Mouse (Mus musculus) layer of hippocampus, postnatal 36 days (tissue): Measurements from ENCODE around the gene D10Jhu81e. TPM values are rescaled to one million over a fixed set of nuclear protein-coding genes. Genes with fewer than 3 reads are reported as not detected.
"Not testable (repeated sequence)": the region's sequence is repeated elsewhere in the genome, so short reads cannot be mapped to it uniquely, and the experiment has no call there.

Experiments used
- DNase-seq, 2 experiments: peaks; one replicate each; pipeline ENCODE4 v3.0.0; 2022
- total RNA-seq, 2 experiments: library from RNA; stranded (reverse); gene quantifications; 2 replicates each; pipeline ENCODE4 v1.2.3; 2021

The D10Jhu81e gene
- 100 to 1,000 TPM; 120 to 129 TPM for total RNA-seq

DNA sequence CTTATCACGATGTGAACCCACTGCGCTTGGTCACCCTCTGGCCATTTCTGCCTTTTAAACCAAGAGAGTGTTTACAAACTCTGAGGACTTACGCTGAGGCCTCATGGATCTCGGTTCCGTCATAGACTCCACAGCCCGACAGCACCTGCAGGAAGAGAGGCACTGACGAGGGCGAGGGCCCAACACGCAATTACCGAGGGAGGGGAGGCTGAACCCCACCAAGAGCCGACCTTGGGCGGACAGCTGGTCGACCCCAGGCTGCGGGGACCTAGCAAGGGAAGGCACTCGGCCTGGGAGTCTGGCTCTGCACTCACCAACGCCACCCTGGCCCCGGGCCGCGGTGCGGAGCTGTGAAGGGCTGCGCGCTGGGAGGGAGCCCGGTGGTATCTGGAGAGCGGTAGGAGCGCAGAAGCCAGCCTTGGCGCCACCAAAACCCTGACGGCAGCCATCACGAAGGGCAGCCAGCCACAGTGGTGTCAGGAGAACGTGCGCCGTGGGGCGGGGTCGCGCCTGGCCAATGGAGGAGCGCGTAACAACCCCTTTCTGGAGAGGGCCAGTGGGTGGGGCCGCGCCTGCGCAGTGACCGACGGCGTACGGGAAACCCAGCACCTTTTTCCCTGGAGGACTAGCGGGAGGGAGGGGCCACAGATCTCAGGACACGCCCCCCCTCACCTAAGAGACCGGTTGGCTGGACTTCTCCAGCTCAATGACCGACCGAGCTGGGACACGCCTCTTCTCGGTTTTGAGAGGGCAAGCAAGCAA is at the start of gene D10Jhu81e:
Gene D10Jhu81e (minus strand): TSS at position 502 of the 762 bp plus-strand sequence.
- peak; percentile 99 to 100 for DNase-seq

DNA sequence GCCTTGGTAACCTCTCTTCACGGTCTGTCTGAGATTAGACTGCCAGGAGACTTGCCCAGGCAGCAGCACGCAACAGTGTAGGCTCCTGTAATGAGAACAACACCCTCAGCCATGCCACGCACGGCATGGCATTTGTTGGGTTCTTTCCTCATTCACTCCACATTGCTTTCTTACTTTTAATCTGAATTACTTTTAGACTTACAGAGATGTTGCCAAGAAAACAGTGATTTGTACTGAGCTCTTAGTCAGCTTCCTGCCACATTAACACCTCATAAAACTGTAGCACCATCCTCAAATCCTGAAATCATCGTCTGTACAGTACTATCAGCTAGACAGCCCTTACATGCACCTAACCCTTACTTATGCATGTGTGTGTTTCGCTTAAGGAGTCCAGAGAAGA is 49.0 kb upstream of the D10Jhu81e start:
- no peak for DNase-seq

DNA sequence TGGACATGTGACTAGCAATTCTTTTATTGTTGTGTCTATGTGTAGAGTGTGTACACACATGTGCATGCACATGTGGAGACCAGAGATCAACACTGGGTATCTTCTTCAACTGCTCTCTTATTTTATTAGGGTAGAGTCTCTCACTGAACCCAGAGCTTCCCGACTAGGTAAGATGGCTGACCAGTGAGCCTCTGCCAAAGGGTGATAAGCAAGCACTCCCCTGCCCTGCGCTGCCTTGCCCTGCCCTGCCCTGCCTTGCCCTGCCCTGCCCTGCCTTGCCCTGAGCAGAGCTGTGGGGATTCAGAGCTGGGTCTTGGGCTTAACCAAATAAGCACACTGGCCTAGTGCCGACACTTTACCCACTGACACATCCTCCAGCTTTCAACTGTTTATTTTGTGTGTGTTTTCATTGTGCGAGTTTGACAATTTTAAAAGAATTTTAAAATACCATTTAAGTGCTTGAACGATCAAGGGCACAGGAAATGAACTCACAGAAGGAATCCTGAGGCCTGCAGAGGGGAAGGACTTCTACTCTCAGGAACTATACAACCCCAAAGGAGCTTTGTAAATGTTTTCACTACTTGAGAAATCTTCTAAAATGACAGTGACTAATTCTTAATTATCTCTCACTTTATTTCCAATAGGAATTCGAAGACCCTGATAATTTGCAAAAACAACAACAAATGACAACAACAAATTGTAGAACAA is 46.9 kb upstream of the D10Jhu81e start:
- DNase-seq: no peak

DNA sequence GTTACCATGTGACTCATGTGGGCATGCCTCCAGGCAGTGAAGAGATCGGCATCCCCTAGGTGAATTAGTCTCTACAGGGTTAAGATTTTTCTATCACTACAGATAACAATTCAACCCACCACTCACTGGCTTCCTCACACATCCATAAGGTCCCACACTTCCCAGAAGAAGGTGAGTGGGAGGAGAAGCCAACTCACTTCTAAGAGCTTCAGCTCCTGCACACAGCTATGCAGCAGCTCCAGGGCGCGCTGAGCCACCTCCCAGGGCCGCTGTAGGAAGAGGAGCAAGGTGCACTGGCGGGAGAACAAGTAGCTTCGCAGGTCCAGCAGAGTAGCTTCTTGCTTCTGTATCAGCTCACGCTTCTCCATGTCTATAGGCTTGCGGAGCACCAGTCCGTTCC is 44.8 kb upstream of the D10Jhu81e start:
- no peak for DNase-seq

DNA sequence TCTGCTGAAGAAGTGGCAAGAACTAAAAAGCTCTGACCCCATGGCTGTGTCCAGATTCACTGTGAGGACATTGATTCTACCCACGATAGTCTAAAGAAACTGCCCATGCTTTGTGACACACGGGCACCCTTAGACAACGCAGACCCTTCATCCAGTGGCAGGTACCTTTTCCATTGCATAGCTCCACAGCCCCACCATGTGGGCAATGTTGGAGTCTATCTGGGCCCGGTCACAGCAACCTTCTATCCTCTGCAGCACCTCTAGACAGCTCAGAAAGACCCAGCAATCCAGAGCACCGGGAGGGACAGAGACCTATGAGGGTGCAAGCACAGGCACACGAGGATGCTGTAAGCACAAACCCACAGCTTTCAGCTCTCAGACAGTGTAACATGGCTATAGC is 41.7 kb upstream of the D10Jhu81e start:
- no peak for DNase-seq

DNA sequence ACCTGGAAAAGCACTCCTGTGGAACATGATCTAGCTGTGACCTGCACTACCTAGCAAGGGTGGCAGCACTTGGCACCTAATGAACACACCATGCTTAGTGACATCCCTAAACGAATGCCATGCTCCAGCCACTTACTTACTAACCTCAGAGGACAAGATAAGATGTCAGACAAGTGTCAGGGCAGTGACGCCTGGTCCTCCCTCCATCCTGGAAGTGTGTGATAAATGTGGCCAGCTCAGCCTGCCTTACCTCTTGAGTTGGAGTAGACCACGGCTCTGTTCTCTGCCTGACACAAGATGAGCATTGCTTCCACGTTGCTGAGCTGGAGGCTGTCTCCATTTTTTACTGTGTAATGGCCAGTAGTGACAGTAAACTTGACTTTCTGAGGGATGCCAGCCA is 31.6 kb upstream of the D10Jhu81e start:
- no peak for DNase-seq

DNA sequence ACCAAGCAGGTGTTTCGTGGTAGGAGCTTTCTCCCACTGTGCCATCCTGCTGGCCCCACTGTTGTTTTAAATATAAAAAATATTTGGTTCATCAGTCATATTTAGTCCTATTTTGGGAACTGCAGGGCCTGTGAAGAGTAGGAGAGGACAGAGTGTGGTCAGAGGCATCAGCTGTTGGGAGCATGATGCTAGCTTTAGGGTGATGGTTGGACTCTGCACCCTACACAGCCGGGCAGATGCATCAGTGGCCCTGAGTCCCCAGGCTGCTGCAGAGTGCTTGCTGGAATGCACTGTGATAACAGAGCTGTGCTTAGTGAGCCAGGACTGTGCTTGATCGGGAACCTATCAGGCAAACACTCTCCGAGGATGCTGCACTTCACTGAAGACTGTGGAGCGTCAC is 23.4 kb upstream of the D10Jhu81e start:
- DNase-seq: no peak

DNA sequence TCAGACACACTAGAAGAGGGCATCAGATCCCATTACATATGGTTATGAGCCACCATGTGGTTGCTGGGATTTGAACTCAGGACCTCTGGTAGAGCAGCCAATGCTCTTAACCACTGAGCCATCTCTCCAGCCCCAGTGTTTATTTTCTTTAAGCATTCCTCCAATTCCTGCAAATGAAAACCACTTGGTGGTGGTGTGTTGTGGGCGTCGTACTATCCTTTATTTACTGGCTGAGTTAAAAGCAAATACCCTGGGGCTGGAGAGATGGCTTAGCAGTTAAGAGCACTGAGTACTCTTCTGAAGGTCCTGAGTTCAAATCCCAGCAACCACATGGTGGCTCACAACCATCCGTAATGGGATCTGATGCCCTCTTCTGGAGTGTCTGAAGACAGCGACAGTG is 16.5 kb upstream of the D10Jhu81e start:
- DNase-seq: not testable (repeated sequence)

DNA sequence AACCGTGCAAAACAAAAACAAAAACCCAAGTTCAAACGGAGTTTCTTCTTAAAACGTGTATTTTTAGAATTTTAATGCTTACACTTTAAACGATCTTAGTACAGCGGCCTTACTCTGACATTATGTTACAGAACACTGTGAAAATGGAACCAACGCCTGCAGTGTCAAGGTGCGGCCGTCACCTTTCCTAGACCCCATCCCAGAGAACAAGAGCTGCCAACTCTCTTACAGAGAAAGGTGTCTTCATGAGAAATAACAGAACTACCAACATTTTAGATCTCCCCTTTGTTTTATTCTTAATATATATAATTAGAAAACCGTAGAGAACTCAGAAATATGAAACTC is 15.8 kb upstream of the D10Jhu81e start:
- DNase-seq: no peak

DNA sequence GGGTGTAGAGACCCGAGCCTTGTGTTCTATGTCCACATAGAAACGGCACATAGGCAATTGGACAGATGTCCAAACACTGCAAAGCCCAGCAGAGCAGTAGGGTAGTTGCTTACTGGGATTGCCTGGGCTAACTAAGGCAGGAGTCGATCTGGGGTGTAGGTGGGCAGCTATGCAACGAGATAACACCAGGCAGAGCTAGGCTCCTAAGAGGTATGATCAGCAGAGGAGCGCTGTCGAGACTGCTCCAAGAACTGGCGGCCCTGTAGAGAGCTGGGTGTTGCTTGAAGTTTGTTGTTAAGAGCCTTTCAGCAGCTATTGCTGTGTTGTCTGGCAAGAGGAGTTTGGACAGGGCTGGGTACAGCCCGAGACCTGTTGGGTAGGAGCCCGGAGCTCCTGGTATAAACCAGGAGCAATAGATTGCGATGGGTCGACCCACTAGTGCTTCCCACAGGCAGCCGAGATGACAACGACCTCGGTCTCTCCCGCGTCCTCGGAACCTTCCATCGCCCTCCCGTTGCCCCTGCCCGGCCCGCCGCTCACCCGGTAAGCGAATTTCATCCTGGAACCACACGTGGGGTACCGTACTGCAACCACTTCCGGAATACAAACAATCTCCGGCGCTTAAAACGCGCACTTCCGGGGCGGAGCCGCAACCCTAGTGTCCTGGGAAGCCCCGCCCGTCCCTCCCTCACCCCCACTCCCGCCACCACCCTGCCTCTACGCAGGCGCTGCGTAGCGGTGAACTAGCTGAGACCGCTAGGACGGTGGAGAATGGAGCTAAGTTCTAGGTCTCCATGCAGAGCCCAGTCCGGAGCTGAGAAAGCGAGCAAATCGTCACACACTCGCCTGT is 15.2 kb upstream of the D10Jhu81e start, which contains the start of gene Pwp2:
Gene Pwp2 (minus strand): TSS at position 619 of the 850 bp plus-strand sequence.
- DNase-seq: peak; percentile 85 to 89

DNA sequence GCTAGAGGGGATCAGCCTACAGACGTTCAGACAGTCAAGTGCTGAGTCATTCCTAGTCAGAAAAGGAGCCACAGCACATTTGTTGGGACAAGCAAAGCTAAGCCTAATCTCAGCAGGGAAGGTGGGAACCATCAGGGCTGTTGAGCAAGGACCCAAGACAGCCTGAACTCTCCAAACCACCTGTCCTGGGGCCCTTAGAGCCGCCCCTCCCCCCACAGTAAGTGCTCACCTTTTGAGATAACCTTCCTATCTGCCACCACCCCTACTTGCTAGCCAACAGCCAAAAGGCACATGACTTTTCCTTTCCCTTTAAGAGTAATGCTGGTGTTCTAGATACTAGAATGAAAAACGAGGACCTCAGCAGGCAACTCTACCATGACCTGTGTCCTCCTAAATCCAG is 14.0 kb upstream of the D10Jhu81e start:
- DNase-seq: no peak

DNA sequence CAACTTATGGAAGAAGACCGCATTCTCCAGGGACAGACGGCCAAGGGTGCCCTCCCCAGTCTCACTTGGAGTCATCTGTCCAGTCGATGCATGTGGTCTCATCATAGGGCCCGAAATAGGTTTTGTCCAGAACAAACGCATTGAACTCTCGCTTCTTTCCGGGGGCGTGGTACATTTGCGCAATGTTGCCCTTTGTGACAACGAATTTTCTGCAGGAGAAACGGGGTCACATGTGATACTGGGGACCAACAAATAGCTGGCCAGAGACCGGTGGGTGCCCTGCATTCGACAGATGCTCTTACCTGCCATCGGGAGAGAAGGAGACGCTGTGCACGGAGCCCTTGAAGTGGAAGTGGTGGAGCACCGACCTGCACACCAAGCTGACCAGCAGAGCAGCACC is 12.7 kb upstream of the D10Jhu81e start:
- no peak for DNase-seq

DNA sequence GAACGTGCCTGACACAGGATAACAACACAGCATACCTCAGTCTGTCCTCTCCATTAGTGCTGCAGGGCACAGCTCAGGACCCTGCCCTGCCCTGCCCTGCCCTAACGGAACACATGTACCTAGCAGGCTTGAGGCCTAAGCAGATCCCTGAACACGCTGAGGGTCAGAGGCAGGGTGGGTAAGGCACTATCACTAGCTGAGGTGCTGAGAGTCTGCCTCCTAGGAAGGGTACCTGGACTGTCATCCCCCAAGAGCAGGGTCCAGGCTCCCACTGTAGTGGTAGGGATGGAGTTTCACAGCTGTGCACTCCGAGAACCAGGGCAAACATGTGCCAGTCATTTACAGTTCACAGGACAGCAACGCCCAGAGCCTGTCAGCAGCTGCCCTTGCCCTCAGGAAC is 4.9 kb upstream of the D10Jhu81e start:
- no peak for DNase-seq

DNA sequence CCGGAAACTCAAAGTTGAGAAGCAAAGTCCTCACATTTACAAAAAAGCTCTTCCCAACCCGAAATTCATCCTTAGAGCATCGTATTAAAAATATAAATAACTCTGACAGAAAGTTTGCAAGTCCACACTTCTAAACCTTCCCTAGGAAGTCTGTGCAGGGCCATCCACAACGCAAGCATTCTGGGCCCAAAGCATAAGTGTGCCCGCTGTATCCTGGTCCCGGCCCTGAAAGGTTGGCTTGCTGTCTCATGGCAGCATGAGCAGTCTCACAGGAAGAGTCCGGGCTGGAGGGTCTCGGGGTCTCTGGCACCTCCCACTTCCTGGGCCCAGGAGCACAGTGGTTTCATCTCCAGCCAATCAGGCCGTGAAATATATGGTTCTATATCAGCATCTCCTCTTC is 2.0 kb upstream of the D10Jhu81e start:
- DNase-seq: no peak

DNA sequence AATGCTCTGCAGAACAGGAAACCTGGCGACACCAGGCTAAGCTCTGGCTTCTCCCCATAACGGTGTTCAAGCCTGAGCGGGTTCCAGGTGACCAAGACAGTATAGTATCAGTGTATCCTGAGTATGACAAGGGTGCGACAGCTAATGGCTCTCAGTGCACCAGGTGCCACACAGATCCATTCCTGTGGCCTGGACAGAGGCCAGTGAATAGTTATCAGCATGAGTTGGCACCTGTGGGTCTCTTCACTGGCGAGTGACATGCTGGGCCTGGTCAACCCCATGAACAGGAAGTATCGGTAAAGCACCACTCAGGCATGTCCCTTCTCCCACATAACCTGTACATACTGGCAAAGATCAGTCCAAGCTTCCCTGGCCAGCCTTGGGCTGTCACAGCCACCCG is 1.5 kb upstream of the D10Jhu81e start:
- DNase-seq: no peak

DNA sequence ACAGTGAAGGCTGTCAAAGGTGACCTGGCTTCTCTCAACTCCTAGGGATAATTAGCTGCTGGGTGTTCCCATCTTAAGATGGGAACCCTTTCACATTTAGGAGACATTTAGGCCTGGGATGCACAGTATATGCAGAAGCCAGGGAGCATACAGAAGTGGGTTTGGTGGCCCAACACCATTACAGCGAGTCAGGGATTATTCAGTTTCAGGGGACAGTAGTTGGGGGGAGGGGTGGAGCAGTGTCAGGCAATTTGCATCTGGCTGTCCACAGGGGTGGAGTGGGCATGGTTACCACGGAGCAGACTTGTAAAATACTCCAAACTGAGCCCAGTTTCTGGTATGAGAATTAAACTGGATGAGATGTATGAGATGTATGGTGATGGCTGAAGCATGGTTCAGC is 863 bp upstream of the D10Jhu81e start:
- no peak for DNase-seq

DNA sequence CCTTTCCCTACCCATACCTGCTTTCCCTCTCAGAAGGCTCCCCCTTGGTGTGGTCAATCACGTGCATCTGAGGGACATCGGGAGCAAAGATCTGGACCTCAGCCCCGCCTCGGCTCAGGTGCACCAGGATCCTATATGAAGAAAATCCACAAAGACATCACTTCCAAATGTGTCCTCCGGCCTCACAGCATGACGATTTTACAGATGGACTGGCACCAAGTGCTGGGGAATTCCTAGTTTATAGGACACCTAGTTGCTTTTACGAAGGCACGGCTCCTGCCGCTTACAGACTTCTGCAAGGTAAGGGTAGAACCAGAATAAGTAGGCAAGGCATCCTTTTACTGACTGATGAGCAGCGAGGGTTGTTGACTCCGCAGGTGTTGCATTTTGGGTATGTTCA is 790 bp downstream of the D10Jhu81e start:
- DNase-seq: no peak

DNA sequence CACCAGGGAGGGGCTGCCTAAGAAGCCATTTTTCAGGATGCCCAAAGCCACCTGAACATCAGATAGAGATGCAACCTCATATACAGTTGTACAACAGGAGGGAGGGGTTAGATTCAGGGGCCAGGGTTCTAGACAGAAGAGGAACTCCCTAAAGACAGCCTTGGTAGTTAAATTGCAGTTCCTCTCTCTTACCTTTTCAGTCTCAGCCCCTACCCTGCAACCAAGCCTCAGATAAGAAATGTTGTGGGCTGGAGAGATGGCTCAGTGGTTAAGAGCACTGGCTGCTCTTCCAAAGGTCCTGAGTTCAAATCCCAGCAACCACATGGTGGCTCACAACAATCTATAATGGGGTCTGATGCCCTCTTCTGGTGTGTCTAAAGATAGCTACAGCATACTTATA is 1.8 kb downstream of the D10Jhu81e start:
- no peak for DNase-seq

DNA sequence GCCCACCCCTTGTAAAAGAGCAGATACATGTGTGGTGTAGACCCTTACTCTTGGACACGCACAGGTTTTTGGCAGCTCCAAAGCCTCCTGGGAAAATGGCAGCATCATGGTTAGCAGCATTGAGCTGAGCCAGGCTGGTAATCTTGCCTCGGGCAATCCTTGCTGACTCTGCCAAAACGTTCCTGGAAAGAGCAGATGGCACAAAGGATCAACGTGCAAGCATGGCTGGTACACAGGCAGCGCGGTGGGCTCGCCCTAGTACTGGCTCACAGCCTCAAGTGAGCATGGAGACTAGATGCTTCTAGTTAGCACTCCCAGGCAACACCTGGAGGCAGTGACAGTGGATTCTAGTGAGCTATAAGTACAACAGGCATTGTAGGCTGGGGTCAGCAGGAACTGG is 2.2 kb downstream of the D10Jhu81e start:
- DNase-seq: no peak

DNA sequence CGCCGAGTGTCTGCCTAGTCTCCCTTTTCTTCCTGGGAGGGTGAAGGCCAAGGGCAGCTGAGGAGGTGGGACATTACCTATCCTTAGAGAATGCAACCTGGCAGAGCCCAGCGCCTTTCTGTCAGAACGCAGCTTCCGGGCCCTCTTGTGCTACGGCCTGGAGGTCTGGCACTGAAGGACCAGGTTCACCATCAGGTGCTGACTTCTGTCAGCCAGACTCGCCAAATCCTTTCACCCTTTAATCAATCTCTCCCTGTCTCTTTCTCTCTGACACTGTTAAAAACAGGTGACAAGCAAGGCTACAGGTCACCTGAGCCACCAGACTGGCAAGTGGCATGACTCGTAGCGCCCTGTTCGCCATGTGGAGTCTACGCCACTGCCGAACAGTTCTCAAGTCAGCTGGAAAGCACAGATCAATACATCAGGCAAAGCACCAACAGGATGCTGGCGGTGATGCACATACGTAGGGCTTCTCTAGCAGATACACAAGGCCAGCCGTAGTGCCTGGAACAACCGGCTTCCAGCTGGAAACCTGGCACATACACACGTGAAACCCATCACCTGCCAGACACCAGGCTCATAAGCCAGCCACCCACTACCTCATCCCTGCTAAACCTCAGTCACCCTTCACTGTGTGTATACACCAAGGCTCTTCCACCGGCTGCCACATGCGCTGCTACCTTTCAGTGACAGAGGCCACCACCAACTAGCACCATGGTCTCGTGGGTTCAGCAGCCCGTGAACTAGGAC is 4.2 kb downstream of the D10Jhu81e start:
- DNase-seq: no peak

DNA sequence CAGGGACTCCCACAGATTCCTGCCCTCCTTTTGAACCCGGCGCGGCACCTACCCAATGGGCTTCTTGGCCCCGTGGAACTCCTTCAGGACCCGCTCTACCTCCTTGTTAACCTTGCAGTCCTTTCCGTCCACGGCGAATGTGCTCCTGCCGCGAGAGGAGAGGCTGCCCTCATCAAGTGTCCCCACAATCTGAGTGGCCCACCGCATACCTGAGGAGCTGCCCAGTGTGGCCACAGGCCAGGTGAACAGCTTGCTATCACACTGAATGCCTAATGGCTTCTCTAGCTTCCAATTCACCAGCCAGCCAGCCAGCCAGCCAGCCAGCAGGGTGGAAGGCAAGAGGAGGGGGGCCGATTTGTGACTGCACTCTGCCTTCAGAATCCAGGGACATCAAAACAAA is 4.8 kb downstream of the D10Jhu81e start:
- DNase-seq: no peak

DNA sequence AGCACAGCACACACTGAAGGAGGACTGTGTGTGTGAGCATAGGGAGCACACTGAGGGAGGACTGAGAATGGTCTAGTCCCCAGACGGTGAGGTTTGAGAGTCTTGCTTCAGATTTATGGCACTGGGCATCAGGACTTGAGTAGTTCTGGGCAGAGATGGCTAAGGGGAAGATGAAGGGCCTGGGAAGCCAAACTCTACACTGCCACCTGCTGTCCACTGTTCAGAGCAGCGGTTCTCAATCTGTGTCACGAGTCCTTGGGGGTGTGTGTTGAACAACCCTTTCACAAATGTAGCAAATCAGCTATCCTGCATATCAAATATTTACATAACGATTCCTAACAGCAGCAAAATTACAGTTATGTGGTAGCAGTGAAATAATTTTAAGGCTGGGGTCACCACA is 5.7 kb downstream of the D10Jhu81e start:
- peak in 1 of 2 experiments; percentile 67 for DNase-seq

DNA sequence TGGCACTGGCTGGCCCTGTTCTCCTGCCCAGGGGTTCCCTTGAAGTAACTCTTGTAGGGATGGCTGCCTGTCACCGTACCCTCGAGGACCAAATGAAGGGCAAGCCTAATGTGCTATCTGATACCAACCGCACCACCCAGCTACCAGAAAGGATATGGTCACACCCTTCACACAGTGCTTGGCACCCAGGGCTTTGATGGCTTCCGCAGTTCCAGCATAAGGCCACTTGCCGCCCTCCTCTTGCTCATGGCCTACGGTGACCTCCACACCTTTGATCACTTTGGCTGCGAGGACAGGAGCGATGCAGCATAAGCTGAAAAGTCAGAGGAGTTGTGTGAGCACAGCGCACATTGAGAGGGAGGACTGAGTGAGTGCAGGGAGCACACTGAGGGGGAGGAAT is 6.3 kb downstream of the D10Jhu81e start:
- DNase-seq: no peak
